Mouse (Mus musculus): Measurements from ENCODE around the gene Gatc.

DNA sequence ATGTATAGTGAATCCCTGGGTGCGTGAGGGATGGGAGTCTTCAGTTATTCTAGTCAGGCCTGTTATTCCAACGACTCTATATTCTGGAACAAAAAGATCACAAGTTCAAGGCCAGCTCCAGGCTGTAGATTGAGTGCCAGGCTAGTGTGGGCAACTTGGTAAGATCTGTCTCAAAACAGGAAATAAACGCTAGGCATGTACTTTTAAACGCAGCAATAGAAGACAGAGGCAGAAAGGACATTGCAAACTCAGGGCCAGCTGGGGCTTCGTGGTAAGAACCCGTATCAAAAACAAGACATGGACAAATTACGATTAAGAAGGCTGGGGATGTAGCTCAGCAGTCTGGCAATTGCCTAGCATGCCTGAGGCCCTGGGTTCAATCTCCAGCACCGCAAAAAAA is 18.5 kb upstream of the Gatc start:
- TF ChIP-seq CTCF (IDR thresholded peaks at IDR 0.05; ENCODE audit: low read depth, low read length) (no peak), POLR2A (IDR thresholded peaks at IDR 0.05; ENCODE audit: insufficient read depth, low read length) (no peak)
